Mouse (Mus musculus) left cerebral cortex, postnatal 25 days (tissue): ENCODE data around the gene Susd6. TPM values are rescaled to one million over a fixed set of nuclear protein-coding genes. Genes with fewer than 3 reads are reported as not detected.
"Not testable (repeated sequence)": the region's sequence is repeated elsewhere in the genome, so short reads cannot be mapped to it uniquely, and the experiment has no call there.

Experiments used
- DNase-seq, 2 experiments: peaks; one replicate each; pipeline ENCODE4 v3.0.0; 2022; ENCODE audit warnings: low spot score in 2 of 2, mixed read lengths in 1 of 2
- intact Hi-C: fragments of 180-260 bp; cut with DNase I; formaldehyde crosslinking; loops from one replicate; pipeline ENCODE4 v1.15.1; 2025
- total RNA-seq, 2 experiments: library from RNA; stranded (reverse); gene quantifications; 2 replicates each; pipeline ENCODE4 v1.2.3; 2021

Gene Susd6
- total RNA-seq, 2 experiments from 2014 or later, result 32.1 to 32.9 TPM

- intact Hi-C loops, result no loop called here
Observed at GRCm38 (mm10) chr12:80782892-80783291, 7.4 kb upstream of the Susd6 start.

GRCm38 (mm10) chr12:80783889-80784288 lies 6.4 kb upstream of the Susd6 start:
- intact Hi-C loops, result no loop called here

More at GRCm38 (mm10) chr12:80782892-80783291, 7.4 kb upstream of the Susd6 start:
- DNase-seq, result no peak

GRCm38 (mm10) chr12:80785005-80785404 lies 5.3 kb upstream of the Susd6 start:
- intact Hi-C loops, result no loop called here
- DNase-seq, result no peak

More at GRCm38 (mm10) chr12:80783889-80784288, 6.4 kb upstream of the Susd6 start:
- no peak for DNase-seq

GRCm38 (mm10) chr12:80785597-80785996 lies 4.7 kb upstream of the Susd6 start:
- DNase-seq, result no peak
- intact Hi-C loops, result no loop called here

DNA sequence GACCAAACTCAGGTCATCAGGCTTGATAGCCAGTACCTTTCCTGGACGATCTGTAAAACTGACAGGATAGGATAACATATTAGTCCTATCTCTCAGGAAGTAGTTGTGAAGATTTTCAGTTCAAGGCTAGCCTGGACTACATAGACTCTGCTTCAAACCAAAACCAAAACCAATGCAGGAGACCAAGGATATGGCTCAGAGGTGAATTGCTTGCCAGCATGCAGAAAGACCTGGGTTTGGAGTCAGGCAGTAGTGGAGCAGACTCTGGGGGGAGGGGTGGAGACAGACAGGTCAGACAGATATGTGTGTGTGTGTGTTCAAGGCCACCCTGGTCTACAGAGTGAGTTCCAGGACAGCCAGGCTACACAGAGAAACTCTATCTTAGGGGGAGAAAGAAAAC lies 3.7 kb upstream of the Susd6 start:
- no peak for DNase-seq
- intact Hi-C loops, result no loop called here

GRCm38 (mm10) chr12:80787604-80788003 lies 2.7 kb upstream of the Susd6 start:
- intact Hi-C loops, result no loop called here
- DNase-seq, result no peak

DNA sequence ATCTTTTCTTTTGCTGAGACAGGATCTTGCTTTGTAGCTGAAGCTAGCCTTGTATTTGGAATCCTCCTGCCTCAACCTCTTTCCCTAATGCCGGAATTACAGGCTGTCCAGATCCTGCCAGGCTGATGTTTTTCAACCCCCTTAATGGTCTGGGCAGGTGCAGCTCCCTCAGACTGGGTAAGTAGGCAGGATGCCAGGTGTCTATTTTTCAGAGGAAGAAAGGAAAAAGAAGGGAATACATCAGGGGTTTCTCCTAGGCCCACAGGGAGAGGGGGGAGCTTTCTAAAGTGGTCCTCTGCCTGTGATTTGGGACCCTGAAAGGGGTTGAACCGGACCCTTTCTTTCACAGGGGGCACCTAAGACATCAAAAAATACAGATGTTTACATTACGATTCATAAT lies 2.1 kb upstream of the Susd6 start:
- no peak for DNase-seq
- intact Hi-C loops, result no loop called here

DNA sequence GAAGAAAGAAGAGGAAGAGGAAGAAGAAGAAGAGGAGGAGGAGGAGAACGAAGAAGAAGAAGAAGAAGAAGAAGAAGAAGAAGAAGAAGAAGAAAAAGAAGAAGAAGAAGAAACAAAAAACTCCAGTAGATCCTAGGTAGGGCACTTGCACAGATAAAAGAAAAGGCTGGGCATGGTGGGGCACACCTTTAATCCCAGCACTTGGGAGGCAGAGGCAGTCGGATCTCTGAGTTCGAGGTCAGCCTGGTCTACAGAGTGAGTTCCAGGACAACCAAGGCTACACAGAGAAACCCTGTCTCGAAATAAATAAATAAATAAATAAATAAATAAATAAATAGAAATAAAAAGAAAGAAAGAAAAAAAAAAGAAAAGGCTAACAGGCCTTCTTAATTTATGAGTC lies 1.0 kb upstream of the Susd6 start:
- DNase-seq, intact Hi-C loops: not testable (repeated sequence)

DNA sequence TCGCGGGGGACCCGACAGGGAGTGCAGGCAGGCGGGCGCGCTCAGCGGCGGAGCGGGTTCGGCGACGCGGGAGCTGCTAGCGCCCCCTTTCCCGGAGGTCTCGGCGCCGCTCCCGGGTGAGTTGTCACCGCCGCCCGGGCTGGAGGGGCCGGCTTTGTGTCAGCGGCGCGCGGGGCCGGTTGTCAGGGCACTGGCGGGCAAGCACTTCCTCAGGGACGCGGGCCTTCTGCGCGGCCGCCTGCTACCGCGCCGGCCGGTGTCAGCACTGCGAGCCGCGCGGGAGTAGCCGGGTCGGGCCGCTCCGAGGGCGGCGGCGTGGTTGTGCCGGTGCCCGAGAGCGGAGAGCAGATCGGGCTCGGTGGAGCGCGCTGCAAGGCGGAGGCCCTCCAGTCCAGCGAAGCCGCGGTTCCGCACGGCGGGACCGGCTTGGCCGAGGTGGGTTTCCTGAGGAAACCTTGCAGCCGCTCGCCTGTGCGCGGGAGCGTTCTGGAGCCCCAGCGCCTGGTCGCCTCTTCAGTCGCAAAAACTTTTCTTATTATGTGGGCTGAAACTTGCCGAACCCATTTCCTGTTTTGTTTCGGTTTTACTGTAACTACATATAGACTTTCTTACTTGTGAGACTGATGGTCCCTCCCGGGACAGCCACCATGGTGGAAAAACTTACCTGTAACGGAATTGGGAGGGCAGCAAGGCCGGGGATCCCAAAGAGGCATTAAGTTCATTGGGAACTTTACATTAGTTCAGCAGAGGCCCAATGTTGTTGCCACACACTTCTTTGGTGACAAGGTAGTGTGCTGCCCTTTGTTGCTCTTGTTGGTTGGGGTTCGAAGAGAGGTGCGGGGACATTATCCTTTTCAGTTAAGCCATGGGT lies 625 bp downstream of the Susd6 start:
- intact Hi-C loops, result loop anchor here (2.0 kb wide), 1 partner anchor 28 kb away; no protein-coding TSS in a partner anchor
- no peak for DNase-seq

DNA sequence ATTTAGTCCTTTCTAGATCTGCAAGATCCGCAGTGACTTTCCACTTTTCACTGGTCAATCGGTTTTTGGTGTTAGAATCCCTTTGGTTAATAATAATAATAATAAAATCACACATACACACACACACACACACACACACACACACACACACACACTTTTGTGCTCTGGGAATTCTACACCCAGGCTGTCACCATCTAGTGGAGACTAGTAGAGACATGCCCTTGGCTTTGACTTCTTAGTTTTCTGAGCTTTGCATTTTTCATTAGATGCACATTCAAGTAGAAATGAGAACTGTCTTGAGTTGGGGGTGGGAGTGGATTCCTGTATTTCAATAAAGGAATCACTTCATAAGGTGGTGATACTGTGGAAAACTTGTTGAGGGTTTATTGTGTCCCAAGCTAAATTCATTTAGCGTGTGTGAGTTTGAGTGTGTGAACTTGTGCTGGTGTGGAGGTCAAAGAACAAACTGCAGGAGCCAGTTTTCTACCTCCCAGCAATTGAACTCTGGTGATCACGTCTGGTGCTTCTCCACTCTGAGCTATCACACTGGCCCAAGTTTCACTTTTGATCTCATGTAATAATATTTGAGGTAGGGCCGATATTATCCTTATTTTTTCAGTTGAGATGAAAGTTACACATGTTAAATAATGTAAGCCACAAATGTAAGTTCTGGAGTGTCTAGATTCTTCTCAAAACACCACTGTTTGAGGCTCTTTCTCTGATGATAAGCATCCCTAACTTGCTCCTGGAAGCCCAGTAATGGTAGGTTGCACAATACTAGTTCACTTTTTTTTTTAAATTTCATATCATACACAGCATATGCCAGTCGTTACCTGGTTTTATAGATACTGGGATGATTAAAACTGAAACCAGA lies 1.5 kb downstream of the Susd6 start:
- no peak for DNase-seq
- intact Hi-C loops, result loop anchor here (2.0 kb wide), 1 partner anchor 27 kb away; no protein-coding TSS in a partner anchor

DNA sequence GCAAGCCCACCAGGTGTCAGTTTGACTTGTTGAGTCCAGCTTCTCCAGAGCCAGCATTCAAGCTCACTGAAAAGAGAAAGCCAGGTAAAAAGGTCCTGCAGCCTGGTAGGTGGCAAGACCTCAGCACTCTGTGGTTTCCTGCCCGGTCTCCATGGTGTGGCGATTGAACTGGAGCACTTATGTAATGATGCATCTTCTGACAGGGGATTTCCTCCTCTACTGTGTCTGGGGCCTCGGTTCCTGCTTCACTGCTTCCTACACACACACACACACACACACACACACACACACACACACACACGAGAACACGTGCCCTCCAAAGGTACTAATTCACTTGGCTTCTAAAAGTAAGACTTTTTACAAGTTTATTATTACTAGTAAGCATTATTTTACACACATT lies 2.6 kb downstream of the Susd6 start:
- intact Hi-C loops, result no loop called here
- no peak for DNase-seq

DNA sequence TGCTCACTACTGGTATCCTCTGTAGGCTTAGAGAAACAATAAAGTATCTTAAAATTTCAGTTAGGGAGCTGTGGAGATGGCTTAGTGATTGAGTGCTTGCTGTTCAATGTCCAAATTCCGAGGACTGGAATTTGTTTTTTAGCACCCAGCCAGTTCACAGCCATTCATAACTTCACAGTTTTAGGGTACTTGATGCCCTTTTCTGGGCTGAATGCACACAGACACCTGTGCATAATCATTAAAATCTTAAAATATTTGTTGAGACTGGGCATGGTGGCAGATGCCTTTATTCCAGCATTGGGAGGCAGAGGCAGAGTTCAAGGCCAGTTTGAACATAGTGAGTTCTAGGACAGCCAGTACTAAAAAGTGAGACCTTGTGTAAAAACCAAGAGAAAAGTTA lies 3.2 kb downstream of the Susd6 start:
- intact Hi-C loops, result no loop called here
- no peak for DNase-seq

GRCm38 (mm10) chr12:80794522-80794921 lies 4.2 kb downstream of the Susd6 start:
- intact Hi-C loops, result no loop called here

DNA sequence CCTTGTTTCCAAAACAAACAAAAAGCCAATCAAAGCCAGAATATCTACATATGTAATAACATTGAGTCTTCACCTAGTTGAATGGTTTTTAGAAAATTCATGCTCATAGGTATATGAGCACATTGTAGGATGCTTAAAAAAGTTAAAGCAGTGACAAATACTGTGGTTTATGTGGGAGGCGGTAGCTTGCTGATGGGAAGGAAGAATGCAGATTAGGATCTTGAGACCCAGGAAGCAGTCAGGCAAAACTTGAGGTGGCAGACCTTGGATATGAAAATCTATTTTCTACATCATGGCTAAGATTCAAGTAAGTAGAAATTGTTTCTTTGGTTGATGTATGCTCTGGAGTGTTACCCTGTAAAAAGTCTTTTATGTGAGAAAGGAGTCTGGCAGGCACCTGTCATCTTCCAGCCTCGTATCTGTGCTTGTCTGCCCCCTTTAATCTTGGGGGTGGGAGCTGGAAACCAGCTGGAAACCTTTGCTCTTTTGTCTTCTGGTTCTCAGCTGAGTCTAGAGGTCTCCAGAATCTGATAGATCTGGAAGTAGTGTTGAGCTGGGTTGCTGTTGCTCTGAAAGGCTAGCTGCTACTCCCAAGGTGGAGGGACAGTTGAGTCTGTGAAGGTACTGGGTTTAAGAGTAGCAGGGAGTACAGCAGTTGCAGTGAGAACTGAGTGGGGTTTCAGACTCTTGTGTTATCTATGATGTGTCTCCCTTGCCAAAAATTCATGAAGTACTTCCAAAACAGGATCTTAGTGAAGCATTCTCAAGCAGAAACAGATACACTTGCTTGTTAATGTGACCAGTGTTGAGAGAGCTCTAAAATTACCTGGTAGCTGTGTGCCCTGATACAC lies 4.8 kb downstream of the Susd6 start:
- no peak for DNase-seq
- intact Hi-C loops, result no loop called here

More at GRCm38 (mm10) chr12:80794522-80794921, 4.2 kb downstream of the Susd6 start:
- DNase-seq, result no peak

DNA sequence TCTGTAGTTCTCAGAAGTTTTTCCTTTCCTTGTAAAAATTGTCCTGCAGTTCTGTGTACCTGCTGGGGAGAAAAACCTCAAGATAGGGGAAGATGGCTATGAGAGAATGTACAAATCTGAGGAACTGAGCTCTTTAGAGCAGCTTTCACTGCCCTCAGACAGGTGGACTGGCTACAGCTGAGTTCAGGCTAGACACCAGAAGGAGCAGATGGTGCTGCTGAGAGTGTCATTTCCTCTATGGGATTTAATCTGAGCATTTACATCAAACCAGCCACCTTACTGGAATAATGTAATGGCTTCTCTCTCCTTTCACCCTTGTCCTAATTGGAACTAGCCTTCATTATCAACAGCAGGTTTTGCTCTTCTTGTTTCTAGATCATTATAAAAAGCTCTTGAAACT lies 8.0 kb downstream of the Susd6 start:
- intact Hi-C loops, result no loop called here
- peak in 1 of 2 experiments; percentile 36 for DNase-seq

DNA sequence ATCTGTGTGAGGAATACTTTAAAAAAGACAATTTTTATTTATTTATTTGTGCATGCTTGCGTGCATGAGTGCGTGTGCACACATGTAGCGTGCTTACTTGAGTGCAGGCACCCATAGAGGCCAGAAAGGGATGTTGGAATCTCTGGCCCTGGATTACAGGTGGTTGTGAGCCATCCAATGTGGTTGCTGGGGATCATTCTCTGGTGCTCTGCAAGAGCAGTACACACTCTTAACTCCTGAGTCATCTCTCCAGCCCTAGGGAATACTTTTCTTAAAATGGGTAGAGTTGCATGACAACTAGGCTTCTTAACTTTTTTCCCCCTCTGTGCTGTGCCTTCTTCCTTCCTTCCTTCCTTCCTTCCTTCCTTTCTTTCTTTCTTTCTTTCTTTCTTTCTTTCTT lies 9.8 kb downstream of the Susd6 start:
- intact Hi-C loops, result no loop called here
- no peak for DNase-seq

DNA sequence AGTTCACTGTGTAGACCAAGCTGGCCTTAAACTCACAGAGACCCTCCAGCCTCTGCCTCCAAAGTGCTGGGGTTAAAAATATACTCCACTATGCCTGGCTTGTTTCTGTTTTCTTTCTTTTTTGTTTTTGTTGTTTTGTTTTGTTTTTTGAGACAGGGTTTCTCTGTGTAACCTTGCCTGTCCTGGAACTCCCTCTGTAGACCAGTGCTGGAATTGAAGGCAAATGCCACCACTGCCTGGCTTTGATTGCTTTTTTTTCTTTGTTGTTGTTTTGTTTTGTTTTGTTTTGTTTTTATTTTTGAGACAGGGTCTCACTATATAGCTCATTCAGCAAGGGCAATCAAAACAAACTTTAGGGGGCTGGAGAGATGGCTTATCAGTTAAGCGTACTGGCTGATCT lies 11.1 kb downstream of the Susd6 start:
- no peak for DNase-seq
- intact Hi-C loops, result no loop called here

GRCm38 (mm10) chr12:80803924-80804323 lies 13.6 kb downstream of the Susd6 start:
- intact Hi-C loops, result no loop called here
- DNase-seq, result peak; percentile 83 to 94

DNA sequence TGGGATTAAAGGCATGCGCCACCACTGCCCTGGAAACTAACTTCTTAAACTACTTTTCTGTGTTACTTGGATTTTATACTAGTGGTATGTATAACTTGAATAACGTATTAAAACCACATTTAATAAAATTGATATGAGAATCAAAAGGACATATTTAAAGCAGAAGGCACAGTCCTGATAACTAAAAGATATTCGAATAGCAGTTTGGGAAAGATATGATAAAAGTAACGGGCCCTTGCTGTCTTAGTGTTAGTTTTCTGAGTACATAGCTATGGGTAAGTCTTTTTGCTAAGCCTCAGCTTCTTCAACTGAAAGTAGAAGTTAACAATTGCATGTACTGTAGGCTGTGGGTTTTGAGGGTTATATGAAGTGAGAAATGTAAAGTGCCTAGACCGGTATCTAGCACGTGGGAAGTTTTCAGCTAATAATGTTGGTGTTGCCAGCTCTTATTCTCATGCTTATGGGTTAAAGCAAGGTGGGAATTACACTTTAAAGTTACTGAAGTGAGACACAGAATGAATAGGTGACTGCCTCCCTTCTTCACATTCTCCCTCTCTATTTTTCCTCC lies 14.6 kb downstream of the Susd6 start:
- intact Hi-C loops, result no loop called here

More for the DNA sequence above, 14.6 kb downstream of the Susd6 start:
- DNase-seq, result no peak
